In genomic region chr16:20725750-20726149, GRCm38 (mm10) we compare ENCODE assay signal across 20 mouse cellular contexts. TPM values are rescaled to one million over a fixed set of nuclear protein-coding genes. Genes with fewer than 3 reads are reported as not detected.
"Had no signal": no experiment of that assay in that cellular context is flagged by ENCODE, and none has a peak within 500 bp of the region (broad histone marks: within the 10 kb centered on the region; RNA-seq: fewer than 3 reads in every experiment).

No protein-coding gene starts in this region.

- H3K27me3 ChIP-seq: midbrain, embryonic 15.5 days; neural tube, embryonic 13.5 days; stomach, embryonic 15.5 days had no signal

- H3K4me1 ChIP-seq: midbrain, embryonic 15.5 days; neural tube, embryonic 13.5 days; stomach, embryonic 15.5 days had no signal

- H3K9me3 ChIP-seq: liver, embryonic 13.5 days; midbrain, embryonic 15.5 days; neural tube, embryonic 13.5 days; stomach, embryonic 15.5 days had no signal

- DNase-seq: kidney, postnatal 25 days; layer of hippocampus, adult 9-11 months; liver, embryonic 13.5 days; lung, adult 2 months; lung, postnatal 14 days; lung, postnatal 4 days; retina, postnatal 1 day; right cerebral cortex, postnatal 25 days; spleen, adult 18-20 months; thymus, adult 18-20 months; thymus, postnatal 25 days had no signal

- H3K9ac ChIP-seq: liver, embryonic 13.5 days; midbrain, embryonic 15.5 days; neural tube, embryonic 13.5 days; stomach, embryonic 15.5 days had no signal

- H3K4me2 ChIP-seq: liver, embryonic 13.5 days; midbrain, embryonic 11.5 days; midbrain, embryonic 15.5 days; neural tube, embryonic 13.5 days; stomach, embryonic 15.5 days had no signal

- H3K27ac ChIP-seq: kidney, postnatal 0 days; layer of hippocampus, adult 2 months; liver, embryonic 13.5 days; midbrain, embryonic 15.5 days; neural tube, embryonic 13.5 days; stomach, embryonic 15.5 days had no signal

- H3K4me3 ChIP-seq: layer of hippocampus, adult 2 months; liver, embryonic 13.5 days; midbrain, embryonic 15.5 days; neural tube, embryonic 13.5 days; stomach, embryonic 15.5 days had no signal

- ATAC-seq: midbrain, embryonic 15.5 days had no signal

RNA-seq across cellular contexts. Expression of gene Chrd, which starts 7.2 kb away (rescaled TPM):
- total RNA-seq: megakaryocyte progenitor cell, adult 5-6 weeks; megakaryocyte-erythroid progenitor cell, adult 5-6 weeks; neutrophil, adult 5-6 weeks had no signal

RNA-seq across cellular contexts. Expression of gene Thpo, which starts 8.6 kb away (rescaled TPM):
- total RNA-seq: megakaryocyte progenitor cell, adult 5-6 weeks; megakaryocyte-erythroid progenitor cell, adult 5-6 weeks; neutrophil, adult 5-6 weeks had no signal

RNA-seq across cellular contexts. Expression of gene Fam131a, which starts 32.7 kb away (rescaled TPM):
- total RNA-seq: megakaryocyte progenitor cell, adult 5-6 weeks; neutrophil, adult 5-6 weeks had no signal
